In the genomic region with DNA sequence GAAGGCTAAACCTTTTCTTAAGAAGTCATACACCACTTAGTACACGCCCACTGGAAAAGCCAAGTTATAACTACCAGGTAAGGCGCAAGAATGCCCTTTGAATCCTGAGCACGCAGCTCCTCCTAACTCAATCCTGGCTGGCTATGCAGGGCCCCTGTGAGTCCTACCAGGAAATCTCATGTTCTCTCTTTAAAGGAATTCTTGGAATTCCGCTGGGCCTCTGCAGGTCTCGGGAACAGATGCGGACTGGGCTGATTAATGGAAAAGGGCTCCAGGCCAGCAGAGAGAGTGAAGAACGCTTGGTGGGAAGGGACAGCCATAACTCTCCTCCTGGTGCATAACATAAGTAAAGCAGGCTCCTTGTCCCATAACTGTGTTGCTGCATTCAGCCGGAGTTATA, we compare ENCODE assay signal across 9 mouse cellular contexts. TPM values are rescaled to one million over a fixed set of nuclear protein-coding genes. Genes with fewer than 3 reads are reported as not detected.
A peak's percentile ranks its signal among the peaks of the same experiment; 100 is the strongest.
DNase-seq lines count a peak whose midpoint lies in the region; TF ChIP-seq lines count a peak whose summit lies in the region.
"Had no signal": no experiment of that assay in that cellular context is flagged by ENCODE, and none has a peak within 500 bp of the region (broad histone marks: within the 10 kb centered on the region; RNA-seq: fewer than 3 reads in every experiment).

No protein-coding gene starts in this region.

- intact Hi-C loops in heart, postnatal 36 days (cut with DNase I), result no loop called here

- H3K4me1 ChIP-seq in heart, embryonic 10.5 days, result peaks cover 90% of the 10 kb centered on the region

- H3K9me3 ChIP-seq in heart, embryonic 10.5 days, result no peaks in the 10 kb centered on the region

- TF ChIP-seq CTCF in brain, embryonic 14.5 days (IDR thresholded peaks at IDR 0.05; ENCODE audit: borderline replicate concordance, extremely low read depth, insufficient read depth, insufficient read length), result no peak

- H3K36me3 ChIP-seq in heart, embryonic 10.5 days, result no peaks in the 10 kb centered on the region

- H3K4me3 ChIP-seq in heart, embryonic 10.5 days, result peak overlapping the region; percentile 16

- TF ChIP-seq POLR2A in brain, embryonic 14.5 days (IDR thresholded peaks at IDR 0.05; ENCODE audit: borderline replicate concordance, extremely low read depth, insufficient read depth, insufficient read length, poor library complexity, severe bottlenecking), result no peak

- H3K27ac ChIP-seq in heart, embryonic 10.5 days, result peak overlapping the region; percentile 91
- H3K27ac ChIP-seq: macrophage had no signal

- 6% methylated on average over 8 of the region's 8 CpGs for WGBS in heart, embryonic 10.5 days

- H3K27me3 ChIP-seq in heart, embryonic 10.5 days (ENCODE audit: insufficient read depth, poor library complexity, severe bottlenecking), result peaks cover 6% of the 10 kb centered on the region; the same call in 1 of the 2 replicates

- peak; percentile 84 for DNase-seq in heart, embryonic 10.5 days (ENCODE audit: low spot score)
- DNase-seq in heart, postnatal 36 days, result no peak
- DNase-seq in brain, embryonic 14.5 days (ENCODE audit: low read depth), result peak; percentile 64
- DNase-seq in kidney, adult 18-20 months, result peak; percentile 67
- DNase-seq in lung, postnatal 10 days, result peak; percentile 54
- DNase-seq in frontal cortex, adult 2 months (ENCODE audit: extremely low spot score in 1 of 2, low spot score in 1 of 2), result no peak
- no peak for DNase-seq in spleen, adult 18-20 months
- no peak for DNase-seq in cerebellum, adult 11-12 months

RNA-seq across cellular contexts. Expression of gene Irs2, which starts 46.3 kb away (rescaled TPM):
- 4.5 and 6.2 TPM in 2 replicates for polyA plus RNA-seq in heart, embryonic 10.5 days (2016; fragmentation: Nextera tagmentation; extraction: Ambion mirVana)
- 10 to 100 TPM; 13.2 to 33.5 TPM for total RNA-seq in heart, postnatal 36 days (2021)
- 9.7 and 17.6 TPM in 2 replicates for polyA plus RNA-seq in brain, embryonic 14.5 days (2012; rRNA removed)
- 13.0 and 16.6 TPM in 2 replicates for polyA plus RNA-seq in frontal cortex, adult 2 months (2012; rRNA removed)

Comparison
In these comparisons a context has a peak if more than half of its experiments do, and no peak if none do; other contexts are left out.
1. DNase-seq: peak in heart, embryonic 10.5 days (single experiment), brain, embryonic 14.5 days (single experiment), kidney, adult 18-20 months (single experiment) and lung, postnatal 10 days (single experiment); none in heart, postnatal 36 days (0 of 2), frontal cortex, adult 2 months (0 of 2), spleen, adult 18-20 months (0 of 2) and cerebellum, adult 11-12 months (single experiment).